ENCODE assay signal across 9 mouse cellular contexts in the genomic region with DNA sequence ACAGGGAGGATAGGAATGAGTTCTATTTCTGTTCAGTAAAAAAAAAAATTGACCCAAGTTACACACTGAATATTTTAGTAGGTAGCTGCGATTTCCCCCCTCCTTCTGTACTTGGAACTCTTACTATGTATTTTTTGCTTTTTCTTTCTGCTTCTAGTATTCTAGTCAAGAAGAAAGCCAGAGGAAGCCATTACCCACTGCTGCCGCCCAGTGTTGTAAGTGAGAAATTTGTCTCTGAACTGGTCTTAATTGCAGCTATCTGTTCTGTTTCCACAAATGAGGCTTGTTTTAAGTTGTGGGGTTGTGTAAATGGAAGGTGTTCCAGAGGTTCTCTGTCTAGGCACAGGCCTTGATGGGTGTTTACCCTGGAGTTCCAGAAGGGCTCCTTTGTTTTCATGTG. TPM values are rescaled to one million over a fixed set of nuclear protein-coding genes. Genes with fewer than 3 reads are reported as not detected.
DNase-seq lines count a peak whose midpoint lies in the region; ATAC-seq and TF ChIP-seq lines count a peak whose summit lies in the region.
"Had no signal": no experiment of that assay in that cellular context is flagged by ENCODE, and none has a peak within 500 bp of the region (broad histone marks: within the 10 kb centered on the region; RNA-seq: fewer than 3 reads in every experiment).

No protein-coding gene starts in this region.

- dilution Hi-C loops in CH12.LX (cut with MboI; ENCODE audit: extremely low pct_ligation_motif_present, extremely low pct_unique_long_range_greater_than_20kb, low sequenced_read_pairs) = no loop called here

- DNase-seq in heart, adult 18-20 months = peak; percentile 24 to 71
- no peak for DNase-seq in heart, embryonic 10.5 days (ENCODE audit: low spot score)
- DNase-seq in CH12.LX (ENCODE audit: extremely low read depth) = peak; percentile 46
- peak; percentile 48 for DNase-seq in frontal cortex, postnatal 25 days (ENCODE audit: low spot score in 2 of 2)
- peak; percentile 26 for DNase-seq in layer of hippocampus, adult 9-10 months (ENCODE audit: low spot score)
- peak; percentile 58 for DNase-seq in lung, postnatal 36 days
- DNase-seq in testis, postnatal 10 days (ENCODE audit: low spot score) = peak; percentile 60

- TF ChIP-seq RAD21 in CH12.LX (IDR thresholded peaks at IDR 0.05; ENCODE audit: low read depth, low read length) = peak; percentile 55

- peak; percentile 38 to 79 for TF ChIP-seq CTCF in CH12.LX (conservative IDR thresholded peaks at IDR 0.05 in 1 of 2, IDR thresholded peaks at IDR 0.05 in 1 of 2; ENCODE audit: low read depth in 2 of 2, low read length in 2 of 2)

- no peak for TF ChIP-seq POLR2A in CH12.LX (IDR thresholded peaks at IDR 0.05; ENCODE audit: low read depth, low read length)

- no peak overlapping the region; the same call in 1 of the 2 replicates for H3K4me2 ChIP-seq in CH12.LX (ENCODE audit: insufficient read depth, low read depth, poor library complexity, severe bottlenecking)
- H3K4me2 ChIP-seq: limb, embryonic 13.5 days had no signal

- no peak overlapping the region for H3K27ac ChIP-seq in heart, embryonic 10.5 days
- H3K27ac ChIP-seq in CH12.LX (ENCODE audit: insufficient read depth, low read depth) = no peak overlapping the region
- H3K27ac ChIP-seq: limb, embryonic 13.5 days had no signal

- H3K4me1 ChIP-seq in heart, embryonic 10.5 days = no peaks in the 10 kb centered on the region
- no peaks in the 10 kb centered on the region for H3K4me1 ChIP-seq in CH12.LX (ENCODE audit: control insufficient read depth in 1 of 2, insufficient read depth in 2 of 2)
- H3K4me1 ChIP-seq: limb, embryonic 13.5 days had no signal

- H3K9me3 ChIP-seq in heart, embryonic 10.5 days = no peaks in the 10 kb centered on the region
- no peaks in the 10 kb centered on the region for H3K9me3 ChIP-seq in CH12.LX (replicated peaks; ENCODE audit: low read length)
- H3K9me3 ChIP-seq: limb, embryonic 13.5 days had no signal

- no peak for TF ChIP-seq EP300 in CH12.LX (IDR thresholded peaks at IDR 0.05; ENCODE audit: low read length)

- WGBS in heart, embryonic 10.5 days = 18% methylated on average over 2 of the region's 2 CpGs

- peak; percentile 26; the same call in 1 of the 2 replicates for ATAC-seq in cerebellum, adult (ENCODE audit: insufficient number of reproducible peaks, low FRiP score, low TSS enrichment)

- H3K27me3 ChIP-seq in heart, embryonic 10.5 days (ENCODE audit: insufficient read depth, poor library complexity, severe bottlenecking) = no peaks in the 10 kb centered on the region
- no peaks in the 10 kb centered on the region for H3K27me3 ChIP-seq in CH12.LX (replicated peaks)
- H3K27me3 ChIP-seq: limb, embryonic 13.5 days had no signal

- H3K4me3 ChIP-seq in heart, embryonic 10.5 days = no peak overlapping the region
- no peak overlapping the region for H3K4me3 ChIP-seq in CH12.LX (replicated peaks in 1 of 3; ENCODE audit: low read depth in 2 of 3, low read length in 2 of 3, poor library complexity in 1 of 3)
- H3K4me3 ChIP-seq: limb, embryonic 13.5 days had no signal

- no peak overlapping the region for H3K9ac ChIP-seq in CH12.LX (ENCODE audit: insufficient read depth, low read depth)
- H3K9ac ChIP-seq: limb, embryonic 13.5 days had no signal

- H3K36me3 ChIP-seq in heart, embryonic 10.5 days = 0 out of 2 replicates have a peak, but pooled peaks cover 3% of the 10 kb centered on the region
- no peaks in the 10 kb centered on the region for H3K36me3 ChIP-seq in CH12.LX (replicated peaks in 1 of 2; ENCODE audit: control insufficient read depth in 1 of 2, insufficient read depth in 1 of 2, low read length in 1 of 2)
- H3K36me3 ChIP-seq: limb, embryonic 13.5 days had no signal

- H3K79me2 ChIP-seq in CH12.LX (replicated peaks; ENCODE audit: control insufficient read depth, extremely low read depth, insufficient read depth, poor library complexity, severe bottlenecking) = no peaks in the 10 kb centered on the region

- in situ Hi-C loops in CH12.LX (cut with MboI; ENCODE audit: low pct_ligation_motif_present, low pct_unique_long_range_greater_than_20kb, low sequenced_read_pairs) = no loop called here

TF ChIP-seq in CH12.LX, 34 proteins besides CTCF, POLR2A, EP300 and RAD21:
- no peak for TF ChIP-seq ZMIZ1 (IDR thresholded peaks at IDR 0.05; ENCODE audit: low read depth, low read length)
- peak; percentile 78 for TF ChIP-seq SMC3 (IDR thresholded peaks at IDR 0.05; ENCODE audit: low read depth, low read length)
- no peak for TF ChIP-seq ZNF384 (IDR thresholded peaks at IDR 0.05; ENCODE audit: low read depth, low read length)
- TF ChIP-seq USF2 (conservative IDR thresholded peaks at IDR 0.05; ENCODE audit: low read depth, low read length) = no peak
- TF ChIP-seq JUN (IDR thresholded peaks at IDR 0.05; ENCODE audit: insufficient read depth, low read depth, low read length) = no peak

RNA-seq across cellular contexts. Expression of a gene that starts 56.2 kb away (rescaled TPM):
- total RNA-seq in heart, adult 18-20 months (2021) = 10 to 100 TPM in 1 of 2 experiments, 1 to 10 TPM in 1; 9.0 to 10.9 TPM
- polyA plus RNA-seq in heart, embryonic 10.5 days (2016; fragmentation: Nextera tagmentation; extraction: Ambion mirVana) = 7.1 and 8.5 TPM in 2 replicates
- total RNA-seq in CH12.LX (2012; rRNA removed) (0.04 and 0.08 TPM in 2 replicates), CH12.LX (2014; rRNA removed) (0.04 and 0.23 TPM in 2 replicates)
- polyA plus RNA-seq in CH12.LX (2012; ENCODE audit: insufficient read length, low read depth) = 0.19 TPM in 2 replicates

Comparison
In these comparisons a context has a peak if more than half of its experiments do, and no peak if none do; other contexts are left out.
1. RNA of a gene that starts 56.2 kb away (total RNA-seq): 9.0 to 10.9 TPM in heart, adult 18-20 months; 0.04 to 0.23 TPM in CH12.LX; every median in the first group is over 4 times any median in the second.